Mouse (Mus musculus) liver, embryonic 14.5 days (tissue): ENCODE data around the gene Psg16. TPM values are rescaled to one million over a fixed set of nuclear protein-coding genes. Genes with fewer than 3 reads are reported as not detected.

Experiments
- ATAC-seq: fragments of 200-750 bp; cut with Nextera tagmentation; 2 replicates; pipeline ENCODE4 v1.8.0; 2017; ENCODE audit warnings: moderate number of reproducible peaks, mild to moderate bottlenecking, moderate library complexity; ENCODE audit not compliant: insufficient read depth
- DNase-seq, 3 experiments: peaks; one replicate each; pipeline ENCODE4 v3.0.0-alpha.2; 2012 to 2013; ENCODE audit warnings: low read depth in 3 of 3, low spot score in 3 of 3
- H3K27ac ChIP-seq: fragments of 300-500 bp; sonication (generic); 2 replicates; pipeline ENCODE4 v1.5.1; 2014; ENCODE audit warnings: moderate library complexity, mild to moderate bottlenecking, control low read depth, inconsistent platforms
- H3K27me3 ChIP-seq: fragments of 300-500 bp; sonication (generic); 2 replicates; pipeline ENCODE4 v1.6.1; 2014; ENCODE audit warnings: mild to moderate bottlenecking, low read length, moderate library complexity; ENCODE audit not compliant: control insufficient read depth, insufficient read depth
- H3K36me3 ChIP-seq: fragments of 300-500 bp; sonication (generic); replicated peaks from 2 replicates; pipeline ENCODE4 v1.6.1; 2014; ENCODE audit warnings: low read depth; ENCODE audit not compliant: control insufficient read depth, insufficient read depth
- H3K4me1 ChIP-seq, 2 experiments: fragments of 200-500 bp in 1 of 2; fragments of 300-500 bp in 1 of 2; sonication (generic) in 1 of 2; replicated peaks; 2 replicates each; pipeline ENCODE4 v1.6.1; 2012 to 2014; ENCODE audit warnings: antibody characterized with exemption in 1 of 2, inconsistent platforms in 1 of 2, low read length in 1 of 2; ENCODE audit not compliant: control insufficient read depth in 2 of 2, insufficient read depth in 2 of 2
- H3K4me2 ChIP-seq: fragments of 300-500 bp; sonication (generic); 2 replicates; pipeline ENCODE4 v1.6.1; 2014; ENCODE audit warnings: low read depth, mild to moderate bottlenecking, control low read depth, moderate library complexity
- H3K4me3 ChIP-seq, 2 experiments: fragments of 200-500 bp in 1 of 2; fragments of 300-500 bp in 1 of 2; sonication (generic) in 1 of 2; 2 replicates each; pipeline ENCODE4 v1.5.1; 2012 to 2014; ENCODE audit warnings: low read depth in 2 of 2, low read length in 2 of 2, mild to moderate bottlenecking in 2 of 2, control low read depth in 1 of 2, inconsistent platforms in 1 of 2, moderate library complexity in 1 of 2; ENCODE audit not compliant: insufficient read depth in 1 of 2
- H3K9ac ChIP-seq: fragments of 300-500 bp; sonication (generic); replicated peaks from 2 replicates; pipeline ENCODE4 v1.6.1; 2014; ENCODE audit warnings: mild to moderate bottlenecking, control low read depth, moderate library complexity
- H3K9me3 ChIP-seq: fragments of 300-500 bp; sonication (generic); 2 replicates; pipeline ENCODE4 v1.6.1; 2016; ENCODE audit warnings: low read length, mixed read lengths; ENCODE audit not compliant: control insufficient read depth
- CTCF ChIP-seq: IDR thresholded peaks from 2 replicates; pipeline ENCODE4 v1.5.1; 2016; ENCODE audit warnings: antibody characterized with exemption, low read depth, control low read depth
- EP300 ChIP-seq: IDR thresholded peaks from 2 replicates; pipeline ENCODE4 v1.6.1; 2016; ENCODE audit warnings: antibody characterized with exemption, low read depth
- WGBS: fragments of 180-500 bp; shearing (Covaris S2); extraction: QIAGEN DNeasy Blood & Tissue Kit; methylation state at CpG from one replicate; pipeline ENCODE4 v1.1.7; 2014; ENCODE audit not compliant: insufficient replicate concordance; 5-methylcytosine and 5-hydroxymethylcytosine counted together
- polyA plus RNA-seq, 2 experiments: library from polyadenylated mRNA; depleted of rRNA in 1 of 2; stranded (reverse) in 1 of 2; unstranded in 1 of 2; fragments of >200 nt; fragmentation: Nextera tagmentation in 1 of 2; extraction: Ambion mirVana in 1 of 2; gene quantifications; 2 replicates each; pipeline versions ENCODE4 v1.2.1 to v1.2.3; 2012 to 2014

The Psg16 gene
- polyA plus RNA-seq, 2 experiments = 0.02 to 0.08 TPM

DNA sequence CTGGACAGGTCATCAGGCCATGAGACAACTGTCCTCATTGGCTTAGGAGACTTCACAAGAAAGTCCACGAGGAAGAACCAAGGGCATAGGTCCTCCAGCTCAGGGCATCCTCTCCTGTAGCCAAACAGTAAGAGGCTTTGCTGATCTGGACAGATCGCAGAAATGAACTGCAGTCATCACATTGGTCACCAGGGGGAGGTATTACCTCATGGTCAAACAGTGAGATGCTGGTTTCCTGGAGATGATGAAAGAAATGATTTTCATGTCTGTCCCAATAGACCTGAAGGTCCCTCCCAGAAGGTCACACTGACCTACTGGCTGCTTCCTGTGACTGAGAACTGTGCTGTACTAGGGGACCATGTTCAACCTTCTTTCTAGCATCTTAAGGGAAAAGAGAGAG is 81.8 kb downstream of the Psg16 start:
- Histone ChIP-seq H3K4me3 (no peak overlapping the region), H3K4me1 (no peaks in the 10 kb centered on the region), H3K27me3 (no peaks in the 10 kb centered on the region), H3K9ac (no peak overlapping the region), H3K27ac (no peak overlapping the region), H3K36me3 (no peaks in the 10 kb centered on the region), H3K9me3 (no peaks in the 10 kb centered on the region), H3K4me2 (no peak overlapping the region)
- ATAC-seq (no peak), DNase-seq (no peak)
- TF ChIP-seq EP300 (no peak), CTCF (peak; percentile 42)
- WGBS = 22% methylated on average over 2 of the region's 2 CpGs

DNA sequence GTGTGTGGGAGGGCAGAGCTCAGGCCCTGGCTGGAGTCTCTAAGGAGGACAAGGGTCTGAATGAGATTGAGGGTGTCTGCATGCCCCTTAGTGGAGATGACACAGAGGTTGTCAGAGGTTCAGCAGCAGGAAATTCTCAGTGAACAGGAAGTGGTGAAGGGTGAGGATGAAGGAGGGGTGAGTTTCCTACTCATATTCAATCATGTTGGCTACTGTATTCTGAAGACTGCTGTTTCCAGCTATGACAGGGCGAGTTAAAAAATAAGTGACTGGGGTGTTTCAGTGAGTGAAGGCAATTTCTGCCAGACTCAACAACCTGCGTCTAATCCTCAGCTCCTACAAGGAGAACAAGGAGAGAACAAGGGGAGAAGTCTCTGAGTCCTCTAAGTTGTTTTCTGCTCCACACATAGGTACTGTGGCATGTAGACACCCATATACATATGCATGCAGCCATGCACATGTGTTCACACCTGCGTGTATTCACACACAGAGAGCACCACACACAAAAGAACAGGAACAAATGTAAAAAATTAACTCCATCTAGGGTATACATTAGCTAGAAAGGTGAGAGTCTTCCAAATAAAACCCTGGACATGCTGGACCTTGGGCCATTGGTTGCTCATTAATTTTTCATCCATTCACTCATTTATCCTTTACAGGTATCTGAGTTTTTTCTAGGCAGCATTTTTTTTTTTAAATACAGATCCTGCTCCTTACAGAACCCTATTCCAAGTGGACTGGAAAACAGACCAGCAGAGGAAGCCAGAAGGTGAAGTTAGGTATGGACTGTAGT is 83.2 kb downstream of the Psg16 start:
- Histone ChIP-seq H3K27ac (no peak overlapping the region), H3K4me3 (no peak overlapping the region), H3K27me3 (no peaks in the 10 kb centered on the region), H3K4me1 (no peaks in the 10 kb centered on the region), H3K9me3 (no peaks in the 10 kb centered on the region), H3K4me2 (no peak overlapping the region), H3K36me3 (no peaks in the 10 kb centered on the region), H3K9ac (no peak overlapping the region)
- 41% methylated on average over 3 of the region's 3 CpGs for WGBS
- DNase-seq (no peak), ATAC-seq (no peak)
- TF ChIP-seq CTCF (no peak), EP300 (no peak)

DNA sequence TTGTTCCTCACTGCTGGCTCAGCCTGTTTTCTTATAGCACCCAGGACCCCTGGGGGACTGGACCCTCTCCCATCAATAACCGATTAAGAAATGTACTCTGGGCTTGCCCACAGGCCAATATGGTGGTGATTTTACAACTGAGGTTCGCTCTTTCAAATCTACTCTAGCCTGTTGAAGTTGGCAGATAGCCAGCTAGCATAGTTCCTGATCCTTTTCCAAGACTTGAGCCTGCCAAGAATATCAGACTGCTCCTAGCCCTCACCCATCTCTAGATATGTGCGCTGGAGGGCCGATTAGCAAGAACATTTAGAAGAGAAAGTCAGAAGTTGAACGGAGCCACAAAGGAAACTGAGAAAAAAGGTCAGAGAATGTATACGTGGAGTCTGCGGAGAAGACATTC is 85.2 kb downstream of the Psg16 start:
- Histone ChIP-seq H3K9me3 (no peaks in the 10 kb centered on the region), H3K4me1 (no peaks in the 10 kb centered on the region), H3K36me3 (no peaks in the 10 kb centered on the region), H3K4me2 (no peak overlapping the region), H3K27ac (no peak overlapping the region), H3K4me3 (no peak overlapping the region), H3K27me3 (no peaks in the 10 kb centered on the region), H3K9ac (no peak overlapping the region)
- ATAC-seq (no peak), DNase-seq (no peak)
- 63% methylated on average over 7 of the region's 7 CpGs for WGBS
- TF ChIP-seq EP300 (no peak), CTCF (no peak)

DNA sequence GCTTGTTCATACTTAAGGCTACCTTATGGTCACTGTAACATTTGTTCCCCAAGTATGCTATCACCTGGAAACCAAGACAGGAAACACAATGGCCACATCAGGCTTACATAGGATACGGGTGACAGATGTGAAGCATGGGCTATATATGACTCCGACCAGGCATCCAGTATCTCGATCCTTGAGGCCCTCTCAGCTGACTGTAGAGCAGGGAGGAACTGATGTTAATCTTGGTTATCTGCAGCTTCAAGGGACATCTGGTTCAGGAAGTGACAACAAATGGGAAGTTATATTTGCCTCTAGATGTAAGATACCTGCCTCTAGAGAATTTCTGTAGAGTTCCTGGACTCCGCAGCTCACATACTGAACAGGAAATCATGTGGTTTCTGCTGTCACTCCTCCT is 98.0 kb downstream of the Psg16 start:
- no peak overlapping the region for H3K27ac ChIP-seq
- DNase-seq (no peak), ATAC-seq (no peak)
- 44% methylated on average over 4 of the region's 4 CpGs for WGBS
- H3K9ac ChIP-seq = no peak overlapping the region
- H3K4me3 ChIP-seq = no peak overlapping the region
- no peak overlapping the region for H3K4me2 ChIP-seq
- H3K9me3 ChIP-seq = no peaks in the 10 kb centered on the region
- no peak for TF ChIP-seq EP300
- no peak for TF ChIP-seq CTCF
- H3K4me1 ChIP-seq = no peaks in the 10 kb centered on the region
- H3K27me3 ChIP-seq = no peaks in the 10 kb centered on the region
- no peaks in the 10 kb centered on the region for H3K36me3 ChIP-seq

Other genes starting within 250 kb of the Psg16 start
- gene Prkd2, start 231.1 kb upstream of the Psg16 start, polyA plus RNA-seq (2012; rRNA removed) = 2.5 and 3.2 TPM in 2 replicates
- 1.8 and 2.2 TPM in 2 replicates for gene Prkd2, start 231.1 kb upstream of the Psg16 start, polyA plus RNA-seq (2014; fragmentation: Nextera tagmentation; extraction: Ambion mirVana)
- 0.68 and 0.92 TPM in 2 replicates for gene Dact3, start 198.7 kb upstream of the Psg16 start, polyA plus RNA-seq (2012; rRNA removed)
- 0.09 and 0.14 TPM in 2 replicates for gene Dact3, start 198.7 kb upstream of the Psg16 start, polyA plus RNA-seq (2014; fragmentation: Nextera tagmentation; extraction: Ambion mirVana)
- 0.44 and 0.47 TPM in 2 replicates for gene Gng8, start 182.3 kb upstream of the Psg16 start, polyA plus RNA-seq (2012; rRNA removed)
- gene Gng8, start 182.3 kb upstream of the Psg16 start, polyA plus RNA-seq (2014; fragmentation: Nextera tagmentation; extraction: Ambion mirVana) = not detected in 2 replicates
- gene Ptgir, start 167.6 kb upstream of the Psg16 start, polyA plus RNA-seq (2012; rRNA removed) = 0.84 and 0.87 TPM in 2 replicates
- gene Ptgir, start 167.6 kb upstream of the Psg16 start, polyA plus RNA-seq (2014; fragmentation: Nextera tagmentation; extraction: Ambion mirVana) = 0.88 and 1.2 TPM in 2 replicates
- 72.2 and 90.3 TPM in 2 replicates for gene Calm3, start 149.9 kb upstream of the Psg16 start, polyA plus RNA-seq (2012; rRNA removed)
- gene Calm3, start 149.9 kb upstream of the Psg16 start, polyA plus RNA-seq (2014; fragmentation: Nextera tagmentation; extraction: Ambion mirVana) = 115 and 122 TPM in 2 replicates
- 0.04 and 0.08 TPM in 2 replicates for gene Pnmal2, start 129.4 kb upstream of the Psg16 start, polyA plus RNA-seq (2012; rRNA removed)
- gene Pnmal2, start 129.4 kb upstream of the Psg16 start, polyA plus RNA-seq (2014; fragmentation: Nextera tagmentation; extraction: Ambion mirVana) = 0.08 and 0.14 TPM in 2 replicates
- 0.01 and 0.03 TPM in 2 replicates for gene Pnmal1, start 114.4 kb upstream of the Psg16 start, polyA plus RNA-seq (2012; rRNA removed)
- gene Pnmal1, start 114.4 kb upstream of the Psg16 start, polyA plus RNA-seq (2014; fragmentation: Nextera tagmentation; extraction: Ambion mirVana) = 0.03 TPM in 1 of 2 replicates, not detected in the other
- gene Gm42372, start 91.0 kb upstream of the Psg16 start, polyA plus RNA-seq (2012; rRNA removed) = 0.01 and 0.02 TPM in 2 replicates
- gene Gm42372, start 91.0 kb upstream of the Psg16 start, polyA plus RNA-seq (2014; fragmentation: Nextera tagmentation; extraction: Ambion mirVana) = 0.03 and 0.04 TPM in 2 replicates
- 2.0 and 2.7 TPM in 2 replicates for gene Ccdc8, start 81.3 kb upstream of the Psg16 start, polyA plus RNA-seq (2012; rRNA removed)
- 1.5 and 2.3 TPM in 2 replicates for gene Ccdc8, start 81.3 kb upstream of the Psg16 start, polyA plus RNA-seq (2014; fragmentation: Nextera tagmentation; extraction: Ambion mirVana)
- 61.7 and 68.3 TPM in 2 replicates for gene Ppp5c, start 46.1 kb upstream of the Psg16 start, polyA plus RNA-seq (2012; rRNA removed)
- gene Ppp5c, start 46.1 kb upstream of the Psg16 start, polyA plus RNA-seq (2014; fragmentation: Nextera tagmentation; extraction: Ambion mirVana) = 38.5 and 42.8 TPM in 2 replicates
- gene Hif3a, start 11.6 kb upstream of the Psg16 start, polyA plus RNA-seq (2012; rRNA removed) = 9.8 and 12.2 TPM in 2 replicates
- gene Hif3a, start 11.6 kb upstream of the Psg16 start, polyA plus RNA-seq (2014; fragmentation: Nextera tagmentation; extraction: Ambion mirVana) = 22.8 and 23.9 TPM in 2 replicates
- not detected in 2 replicates for gene Ceacam3, start 76.2 kb downstream of the Psg16 start, polyA plus RNA-seq (2012; rRNA removed)
- not detected in 2 replicates for gene Ceacam3, start 76.2 kb downstream of the Psg16 start, polyA plus RNA-seq (2014; fragmentation: Nextera tagmentation; extraction: Ambion mirVana)
- gene Psg29, start 129.4 kb downstream of the Psg16 start, polyA plus RNA-seq (2012; rRNA removed) = not detected in 2 replicates
- not detected in 2 replicates for gene Psg29, start 129.4 kb downstream of the Psg16 start, polyA plus RNA-seq (2014; fragmentation: Nextera tagmentation; extraction: Ambion mirVana)